Mouse (Mus musculus) kidney, postnatal 25 days (tissue): ENCODE measurements around the gene Pqlc3.

ENCODE experiments used
- DNase-seq, 2 experiments: peaks; one replicate each; pipeline ENCODE4 v3.0.0; 2021; ENCODE audit warnings: mixed read lengths in 2 of 2

The Pqlc3 gene

DNA sequence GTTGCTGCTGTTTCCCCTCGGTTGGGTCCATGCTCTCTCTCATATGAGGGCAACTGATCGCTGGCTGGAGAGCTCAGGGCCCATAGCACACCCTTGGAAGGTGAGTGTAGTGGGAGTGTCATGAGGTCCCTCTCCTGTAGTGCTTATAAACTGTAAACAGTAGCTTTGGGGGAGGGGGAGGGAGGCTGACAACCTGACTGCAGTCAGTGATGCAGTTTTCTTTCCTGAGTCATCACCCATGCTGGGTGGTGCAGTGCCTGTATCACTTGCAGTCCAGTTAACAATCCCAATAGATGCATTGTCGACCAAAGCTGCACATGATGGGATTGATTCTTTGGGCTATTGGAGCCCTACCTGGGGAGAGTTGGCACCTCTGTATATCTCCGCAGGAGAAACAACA is 1.0 kb upstream of the Pqlc3 start:
- DNase-seq, result no peak

DNA sequence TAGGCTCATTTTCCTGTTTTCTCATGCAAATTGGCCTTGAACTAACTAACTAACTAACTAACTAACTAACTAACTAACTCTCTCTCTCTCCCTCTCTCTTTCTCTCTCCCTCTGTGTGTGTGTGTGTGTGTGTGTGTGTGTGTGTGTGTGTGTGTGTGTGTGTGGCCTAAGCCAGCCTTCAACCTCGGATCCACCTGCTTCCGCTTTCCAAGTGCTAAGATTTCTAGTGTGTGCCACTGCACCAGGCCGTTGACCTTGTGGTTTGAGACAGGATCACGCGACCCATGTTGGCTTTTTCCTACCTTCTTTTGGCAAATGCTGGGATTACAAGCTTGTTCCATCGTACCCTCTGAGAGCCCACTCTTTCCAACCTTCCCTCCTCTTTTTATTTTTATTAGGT is 420 bp upstream of the Pqlc3 start:
- DNase-seq, result no peak

DNA sequence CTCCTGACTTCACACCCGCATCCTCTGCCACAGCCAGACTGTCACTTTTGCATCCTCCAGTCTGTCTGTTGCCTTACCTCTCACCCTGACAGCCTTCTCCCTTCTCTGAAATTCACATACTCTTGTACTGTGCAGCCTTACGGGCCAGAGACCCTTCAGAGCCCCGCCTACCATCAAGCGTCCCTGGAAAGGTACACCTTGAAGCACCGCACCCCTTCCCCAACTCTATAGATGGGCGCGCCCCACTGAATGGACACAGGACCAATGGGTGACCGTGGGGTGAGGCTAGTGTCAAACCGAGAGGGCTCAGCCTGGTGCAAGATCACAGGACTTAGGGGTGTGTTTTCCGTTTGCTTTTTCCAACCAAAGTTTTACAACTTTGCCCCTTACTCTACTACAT is 1.1 kb downstream of the Pqlc3 start:
- DNase-seq, result no peak

DNA sequence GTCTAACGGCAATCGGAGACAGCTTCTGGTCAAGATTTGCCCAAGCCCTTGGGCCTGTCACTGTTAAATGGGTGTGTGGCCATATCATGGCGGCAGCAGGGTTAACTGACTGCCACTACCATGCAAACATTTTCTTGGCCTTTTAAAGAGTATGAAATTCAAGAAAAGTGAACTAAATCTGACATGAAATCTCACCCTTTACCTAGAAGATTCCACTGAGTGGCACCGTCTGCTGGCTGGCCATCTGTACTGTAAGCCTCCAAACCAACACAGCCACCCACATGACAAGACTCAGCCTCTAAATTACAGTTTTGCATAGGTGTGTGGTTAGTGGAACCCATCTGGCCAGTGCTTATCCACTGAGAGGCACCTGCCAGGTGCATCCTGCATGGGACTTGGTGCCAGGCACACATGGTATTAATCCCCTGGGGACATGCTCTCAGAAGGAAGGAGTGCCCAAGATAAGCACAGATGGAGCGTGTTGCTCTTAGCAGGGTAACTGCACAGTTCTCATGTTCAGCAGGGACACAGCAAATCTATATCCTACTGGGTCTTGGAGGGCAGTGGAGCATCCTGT is 3.2 kb downstream of the Pqlc3 start:
- no peak for DNase-seq

DNA sequence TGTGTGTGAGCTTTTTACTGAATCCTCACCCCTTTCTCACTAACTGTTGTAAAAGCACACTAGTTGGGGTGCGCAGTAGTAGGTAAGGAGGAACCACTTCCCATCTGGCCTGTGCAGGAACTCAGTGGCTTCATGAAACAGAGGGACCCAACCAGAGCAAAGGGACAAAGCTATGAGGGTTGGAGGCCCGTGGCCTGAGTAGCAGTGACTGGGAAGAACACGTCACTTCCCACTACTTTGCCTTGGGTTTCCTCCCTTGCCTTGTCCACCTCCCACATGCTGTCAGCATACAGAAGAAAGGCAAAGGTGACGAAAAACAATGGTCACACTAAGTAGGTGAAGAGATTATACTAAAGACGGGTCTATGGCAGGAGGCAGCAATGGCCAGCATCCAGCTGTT is 3.9 kb downstream of the Pqlc3 start:
- DNase-seq, result no peak

DNA sequence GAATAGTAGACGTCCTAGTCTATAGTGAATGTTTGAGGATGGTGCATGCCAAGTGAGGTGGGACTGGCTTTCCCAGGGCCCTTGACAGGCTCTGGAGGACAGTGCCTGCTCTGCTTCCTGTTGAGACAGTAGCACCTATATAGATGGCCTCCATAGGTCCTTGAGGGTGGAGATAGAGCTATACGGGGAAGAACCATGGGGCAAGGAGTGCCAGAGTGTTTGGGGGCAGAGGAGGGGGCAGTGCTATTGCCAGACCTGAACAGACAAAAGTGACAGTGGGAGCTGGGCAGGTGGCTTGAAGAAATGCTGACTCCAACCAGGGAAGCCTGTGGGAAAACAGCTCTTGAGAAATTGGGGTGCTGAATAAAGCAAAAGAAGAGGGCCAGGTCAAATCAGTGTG is 5.9 kb downstream of the Pqlc3 start:
- no peak for DNase-seq

DNA sequence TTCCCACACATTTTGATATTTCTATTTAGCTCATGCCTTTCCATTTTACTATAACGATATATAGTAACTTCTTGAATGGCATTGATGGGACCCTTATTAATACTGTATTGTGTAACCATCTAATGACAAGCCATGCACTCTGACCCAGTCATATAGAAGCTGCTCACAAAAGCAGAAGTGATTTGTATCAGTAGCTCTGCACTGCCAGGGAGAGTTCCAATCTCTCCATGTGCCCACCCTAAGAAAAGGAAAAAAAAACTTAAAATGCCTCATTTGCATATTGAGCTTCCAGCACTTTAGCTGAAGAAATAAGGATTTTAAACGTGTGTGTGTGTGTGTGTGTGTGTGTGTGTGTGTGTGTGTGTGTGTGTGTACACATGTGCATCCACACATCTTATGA is 7.9 kb downstream of the Pqlc3 start:
- no peak for DNase-seq

DNA sequence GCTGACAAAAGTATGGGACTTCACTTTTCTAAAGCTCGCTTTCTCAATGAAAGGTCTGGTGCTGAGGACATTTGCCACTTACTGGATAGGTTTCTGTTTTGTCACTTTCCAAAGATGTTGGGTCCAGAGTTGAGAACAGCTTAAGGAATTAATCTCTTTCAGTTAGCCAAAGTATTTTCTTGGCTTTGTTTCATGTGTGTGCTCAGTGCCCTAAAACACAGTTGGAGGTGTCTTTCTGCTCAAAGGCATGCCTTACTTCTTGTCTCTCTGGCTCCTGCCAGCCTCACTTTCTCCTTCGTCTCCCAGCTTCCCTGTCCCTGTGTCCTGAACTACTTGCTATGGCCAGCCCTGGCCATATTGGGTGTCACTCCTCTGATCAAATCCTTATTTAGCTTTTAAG is 8.8 kb downstream of the Pqlc3 start:
- DNase-seq, result no peak

DNA sequence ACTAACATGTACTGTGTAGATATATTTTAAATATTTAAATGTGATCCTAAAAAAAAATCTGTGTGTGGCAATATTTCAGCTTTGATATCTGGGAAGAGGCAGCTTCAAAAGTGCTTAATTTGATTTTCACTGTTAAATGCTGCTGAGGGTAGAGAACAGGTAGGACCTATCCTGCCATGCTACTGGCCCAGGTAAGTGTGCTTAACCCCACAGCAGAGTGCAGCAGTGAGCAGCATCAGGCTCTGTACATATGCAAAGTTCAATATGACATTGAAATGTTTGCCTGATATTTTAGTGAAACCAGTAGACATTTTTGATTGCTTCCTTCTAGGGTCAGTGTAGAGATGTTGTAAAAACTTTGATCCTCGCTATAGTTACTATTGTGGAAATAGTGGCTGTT is 14.4 kb downstream of the Pqlc3 start:
- DNase-seq, result no peak

DNA sequence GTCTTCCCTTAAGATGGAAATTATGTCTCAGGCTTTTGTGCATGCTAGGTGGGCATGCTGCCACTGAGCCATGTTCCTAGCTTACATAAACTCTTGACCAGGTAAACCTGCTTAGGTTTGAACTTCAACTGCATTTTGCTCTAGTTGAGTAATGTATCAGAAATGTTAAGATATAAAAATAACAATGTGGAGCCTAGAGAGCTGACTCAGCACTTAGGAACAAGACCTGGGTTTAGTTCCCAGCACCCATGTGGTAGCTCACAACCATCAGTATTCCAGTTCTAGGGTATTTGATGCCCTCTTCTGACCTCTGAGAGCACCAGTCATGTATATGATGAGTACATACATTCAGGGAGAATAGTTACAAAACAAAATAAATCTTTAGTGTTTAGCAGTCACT is 23.1 kb downstream of the Pqlc3 start:
- DNase-seq, result no peak

DNA sequence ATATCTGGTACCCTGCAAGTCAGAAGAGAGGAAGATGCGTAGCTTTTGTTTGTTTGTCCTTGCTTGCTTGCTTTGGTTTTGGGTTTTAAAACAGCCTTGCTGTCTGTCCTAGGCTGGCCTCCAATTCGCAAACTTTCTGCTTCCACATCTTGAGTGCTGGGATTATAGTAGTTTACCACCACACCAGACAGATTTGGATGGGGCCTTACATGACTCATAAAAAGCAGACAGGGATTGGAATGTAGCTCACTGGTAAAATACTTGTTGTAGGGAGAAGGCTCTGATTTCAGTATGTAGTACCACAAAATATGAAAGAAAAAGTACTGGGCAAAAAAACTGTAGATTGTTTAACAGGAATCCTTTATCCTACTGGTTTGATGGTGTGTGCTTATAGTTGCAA is 33.4 kb downstream of the Pqlc3 start:
- DNase-seq, result no peak

DNA sequence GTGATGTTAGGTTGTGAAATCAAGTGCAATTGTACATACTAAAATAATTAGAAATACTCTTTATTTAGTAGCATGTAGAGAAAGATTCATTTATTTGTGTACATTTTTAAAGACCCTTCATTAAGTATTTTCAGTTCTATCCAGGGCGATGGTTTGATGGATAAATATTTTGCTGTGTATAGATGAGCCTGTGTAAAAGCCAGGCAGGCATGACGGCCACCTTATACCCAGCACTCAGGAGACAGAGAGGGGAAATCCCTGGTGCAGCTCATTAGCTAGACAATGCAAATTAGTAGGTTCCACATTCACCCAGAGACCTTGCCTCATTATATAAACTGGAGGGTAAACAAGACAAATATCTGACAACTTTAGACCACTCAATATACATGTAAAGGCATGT is 36.9 kb downstream of the Pqlc3 start:
- no peak for DNase-seq

DNA sequence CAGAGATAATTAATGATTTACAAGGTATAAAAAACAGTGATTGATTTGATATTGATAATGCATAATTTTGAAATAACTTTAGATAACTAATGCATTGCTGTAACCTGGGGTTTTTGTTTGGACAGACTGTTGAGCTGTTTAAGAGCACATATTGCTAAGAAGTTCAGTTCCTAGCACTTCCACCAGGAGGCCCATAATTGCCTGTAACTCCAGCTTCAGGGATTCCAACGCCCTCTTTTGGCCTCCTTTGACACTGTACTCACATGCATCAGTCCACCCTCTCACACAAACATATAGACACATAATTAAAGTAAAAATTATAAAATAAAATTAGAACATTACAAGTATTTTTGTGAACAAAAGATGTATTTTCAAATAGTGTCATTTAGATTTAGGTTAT is 41.4 kb downstream of the Pqlc3 start:
- peak in 1 of 2 experiments; percentile 14 for DNase-seq

DNA sequence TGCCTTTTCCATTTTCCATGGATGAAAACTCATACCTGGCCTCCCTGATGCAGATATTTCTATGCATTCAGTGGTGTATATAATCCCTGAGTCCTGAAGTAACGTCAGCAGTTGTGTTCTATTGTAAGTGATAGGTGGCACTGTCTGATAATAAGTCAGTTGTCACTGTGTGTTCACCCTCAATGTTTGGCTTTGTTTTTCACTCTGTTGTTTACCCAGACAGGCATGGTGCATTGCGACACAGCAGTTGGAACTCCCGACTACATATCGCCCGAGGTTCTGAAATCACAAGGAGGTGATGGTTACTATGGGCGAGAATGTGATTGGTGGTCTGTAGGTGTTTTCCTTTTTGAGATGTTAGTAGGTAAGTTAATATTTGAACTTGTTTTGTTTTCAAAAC is 52.0 kb downstream of the Pqlc3 start:
- no peak for DNase-seq

DNA sequence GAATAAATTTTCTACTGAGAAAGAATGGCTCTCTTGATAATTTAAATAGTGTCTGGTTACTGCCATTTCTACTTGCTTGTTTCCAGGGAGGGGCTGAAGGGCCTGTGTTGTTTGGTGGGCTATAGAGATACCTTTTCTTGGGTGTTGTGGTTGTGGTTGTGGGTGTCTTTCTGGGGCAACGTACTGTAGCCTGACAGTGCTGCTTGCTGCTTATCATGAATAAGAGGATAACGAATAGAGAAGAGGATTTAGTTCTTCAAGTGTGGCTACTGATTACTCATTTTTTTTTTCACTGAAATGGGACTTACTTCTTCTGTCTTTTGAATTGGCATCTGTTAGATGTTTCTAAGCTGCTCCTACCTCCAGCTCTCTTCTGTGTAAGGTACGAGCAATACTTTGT is 58.2 kb downstream of the Pqlc3 start:
- no peak for DNase-seq
